Mouse (Mus musculus) gastrocnemius, adult 8-10 months (tissue): ENCODE data around the gene Fbxo46. TPM values are rescaled to one million over a fixed set of nuclear protein-coding genes. Genes with fewer than 3 reads are reported as not detected.
"Not testable (repeated sequence)": the region's sequence is repeated elsewhere in the genome, so short reads cannot be mapped to it uniquely, and the experiment has no call there.

Experiments used
- DNase-seq, 2 experiments: peaks; one replicate each; pipeline ENCODE4 v3.0.0; 2022; ENCODE audit warnings: low spot score in 2 of 2
- total RNA-seq, 4 experiments: library from RNA; stranded (reverse); gene quantifications; 2 replicates each; pipeline ENCODE4 v1.2.4; 2022

Gene Fbxo46
- total RNA-seq, 4 experiments from 2014 or later: 2.2 to 2.9 (median 2.3) TPM

- peak; percentile 97 to 99 for DNase-seq
Measured at GRCm38 (mm10) chr7:19131324-19131848, 11.7 kb downstream of the Fbxo46 start.

GRCm38 (mm10) chr7:19136168-19136567 lies 16.5 kb downstream of the Fbxo46 start:
- no peak for DNase-seq

GRCm38 (mm10) chr7:19136673-19137334 lies 17.1 kb downstream of the Fbxo46 start:
- no peak for DNase-seq

DNA sequence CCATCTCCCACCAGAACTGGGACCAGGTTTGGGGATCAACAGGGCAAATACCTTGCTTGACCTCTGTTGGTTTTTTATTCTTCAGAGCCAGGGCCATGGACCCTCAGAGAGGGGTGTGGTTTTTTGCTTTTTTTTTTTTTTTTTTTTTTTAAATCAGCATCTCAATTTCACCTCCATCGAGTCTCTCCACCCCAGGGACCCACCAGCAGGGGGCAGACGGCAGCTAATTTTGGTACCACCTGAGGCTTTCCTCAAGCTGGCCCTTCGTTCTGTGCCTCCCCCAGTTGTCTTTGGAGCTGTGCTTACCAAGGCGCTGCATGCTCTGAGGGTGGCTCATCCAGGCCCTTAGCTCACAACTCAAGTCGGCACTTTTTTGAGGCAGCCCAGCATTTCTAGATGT lies 17.7 kb downstream of the Fbxo46 start:
- DNase-seq: peak in 1 of 2 experiments; percentile 40

DNA sequence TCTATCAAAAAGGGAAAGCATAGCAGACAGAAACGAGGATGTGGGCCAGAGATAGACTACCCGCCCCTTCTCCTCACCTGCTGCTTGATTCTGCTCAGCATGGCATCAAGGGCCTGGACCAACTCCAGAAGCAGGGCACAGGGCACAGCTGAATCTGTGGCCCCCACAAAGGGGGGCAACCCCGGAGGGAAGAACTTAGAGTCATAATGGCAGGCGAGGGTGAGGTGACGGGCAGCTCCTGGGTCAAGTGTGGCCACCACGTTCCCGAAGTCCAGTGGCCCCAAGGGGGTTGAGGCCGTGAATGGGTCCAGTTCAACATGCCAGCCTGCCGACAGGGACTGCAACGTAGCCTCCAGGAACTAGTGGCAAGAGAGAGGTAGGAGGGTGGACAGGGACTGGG lies 27.1 kb downstream of the Fbxo46 start:
- no peak for DNase-seq

DNA sequence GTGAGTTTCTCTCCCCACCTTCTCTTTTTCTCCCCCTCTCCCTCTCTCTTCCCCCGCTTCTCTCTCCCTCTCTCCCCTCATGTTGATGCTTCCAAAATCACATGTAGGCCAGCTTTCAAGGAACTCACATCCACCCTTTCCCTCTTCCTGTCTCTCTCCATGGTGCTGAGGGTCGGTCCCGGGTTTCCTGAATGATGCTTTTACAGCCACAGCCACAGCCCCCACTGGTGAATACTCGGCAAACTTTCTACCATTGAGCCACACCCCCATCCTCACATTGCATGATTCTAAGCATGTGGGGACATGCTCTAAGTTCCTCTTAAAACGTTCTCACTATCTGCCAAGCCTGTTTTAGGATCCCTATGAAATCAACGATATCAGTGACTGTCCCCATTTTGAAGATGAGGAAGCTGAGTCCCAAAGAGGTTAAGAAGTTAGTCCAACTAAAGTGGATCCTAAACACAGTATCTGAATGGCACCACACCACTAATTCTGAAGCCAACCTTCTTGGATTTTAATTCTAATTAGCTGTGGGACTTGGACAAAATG lies 27.9 kb downstream of the Fbxo46 start:
- DNase-seq: no peak

- no peak for DNase-seq
Measured at GRCm38 (mm10) chr7:19148180-19148874, 28.7 kb downstream of the Fbxo46 start.

- peak; percentile 96 to 98 for DNase-seq
Measured at GRCm38 (mm10) chr7:19148875-19149541, 29.3 kb downstream of the Fbxo46 start, which contains the start of gene Qpctl. Gene Qpctl (minus strand): TSS chr7:19149291.

DNA sequence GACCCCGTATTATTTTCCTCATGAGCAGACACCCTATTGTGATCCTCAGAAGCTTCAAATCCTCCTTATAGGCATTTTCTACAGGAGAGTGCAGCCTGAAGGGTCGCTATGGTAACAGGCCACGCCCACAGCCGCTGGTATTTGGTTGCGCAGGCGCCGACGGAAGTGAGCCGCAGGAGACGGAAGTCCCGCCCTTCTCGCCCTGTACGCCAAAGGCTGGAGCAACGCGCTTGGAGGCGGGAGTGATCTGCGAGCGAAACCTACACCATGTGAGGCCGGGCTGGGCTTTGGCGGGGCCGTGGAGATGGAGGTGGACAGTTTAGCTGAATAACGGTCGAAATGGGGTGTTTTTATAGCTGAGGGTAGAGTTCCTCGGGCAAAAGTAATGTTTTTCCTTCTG lies 30.0 kb downstream of the Fbxo46 start, which contains the start of gene Snrpd2:
TSS of gene Snrpd2 (plus strand) at position 97 of the 400 bp plus-strand sequence.
- DNase-seq: peak; percentile 90 to 95

DNA sequence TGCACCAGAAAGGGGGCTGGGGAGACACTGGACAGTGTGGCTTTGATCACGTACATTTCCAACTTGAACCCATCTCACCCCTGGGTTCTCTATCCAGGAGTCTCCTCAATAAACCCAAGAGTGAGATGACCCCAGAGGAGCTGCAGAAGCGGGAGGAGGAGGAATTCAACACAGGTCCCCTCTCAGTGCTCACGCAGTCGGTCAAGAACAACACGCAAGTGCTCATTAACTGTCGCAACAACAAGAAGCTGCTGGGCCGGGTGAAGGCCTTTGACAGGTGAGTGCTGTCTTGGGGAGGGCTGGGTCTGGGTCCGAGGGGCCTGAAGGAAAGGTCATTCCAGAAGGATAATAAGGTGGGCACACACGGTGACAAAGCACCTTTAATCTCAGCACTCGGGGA lies 31.5 kb downstream of the Fbxo46 start:
- DNase-seq: not testable (repeated sequence)

DNA sequence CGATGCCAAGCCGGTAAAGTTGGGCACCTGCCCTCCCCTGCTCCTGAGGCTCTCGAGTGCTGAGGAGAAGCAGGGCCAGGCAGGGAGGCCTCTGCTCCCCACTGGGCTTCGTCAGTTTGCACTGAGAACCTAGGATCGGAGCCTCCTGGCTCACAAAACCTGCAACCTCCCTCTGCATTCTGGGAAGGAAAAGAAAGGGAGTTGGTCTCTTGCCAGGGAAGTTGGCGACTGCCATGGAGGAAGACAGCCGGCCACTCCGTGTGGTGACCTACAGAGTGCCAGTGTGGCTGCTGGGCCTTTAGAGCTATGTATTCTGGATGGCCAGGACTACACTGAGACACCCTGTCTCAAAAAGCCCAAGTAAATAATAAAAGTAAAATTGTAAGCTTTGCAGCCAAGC lies 35.1 kb downstream of the Fbxo46 start:
- DNase-seq: no peak

DNA sequence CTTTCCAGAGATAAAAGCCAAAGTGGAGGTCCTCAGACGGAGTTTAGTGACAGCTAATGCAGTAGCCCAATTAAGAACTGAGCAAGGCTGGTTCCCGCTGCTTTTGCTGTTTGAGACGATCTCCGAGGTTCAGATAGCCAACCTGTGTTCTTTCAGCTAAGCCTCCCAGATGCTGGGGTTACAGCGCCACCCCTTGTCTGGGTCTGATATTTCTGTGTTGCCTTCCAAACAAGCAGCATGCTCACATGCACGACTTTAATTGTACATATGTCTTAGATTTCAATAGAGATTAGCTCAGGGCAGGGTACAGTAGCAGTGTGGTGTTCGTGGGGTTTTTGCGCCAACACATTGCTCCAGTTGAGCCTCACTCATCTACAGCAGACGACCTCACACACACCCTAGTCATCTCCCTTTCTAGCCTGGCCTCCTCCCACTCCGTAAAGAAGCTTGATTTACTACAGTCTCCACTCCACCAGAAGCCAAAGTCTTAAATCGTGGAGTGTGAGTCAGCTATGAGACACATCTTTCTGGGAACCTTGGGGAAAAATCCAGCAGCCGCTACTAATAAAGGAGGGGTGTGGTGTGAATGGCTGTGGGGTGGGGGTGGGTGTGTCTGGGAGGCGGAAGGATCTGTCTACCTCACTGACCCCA lies 36.3 kb downstream of the Fbxo46 start:
- DNase-seq: no peak

GRCm38 (mm10) chr7:19157160-19157800 lies 37.6 kb downstream of the Fbxo46 start:
- DNase-seq: peak; percentile 83 to 87

DNA sequence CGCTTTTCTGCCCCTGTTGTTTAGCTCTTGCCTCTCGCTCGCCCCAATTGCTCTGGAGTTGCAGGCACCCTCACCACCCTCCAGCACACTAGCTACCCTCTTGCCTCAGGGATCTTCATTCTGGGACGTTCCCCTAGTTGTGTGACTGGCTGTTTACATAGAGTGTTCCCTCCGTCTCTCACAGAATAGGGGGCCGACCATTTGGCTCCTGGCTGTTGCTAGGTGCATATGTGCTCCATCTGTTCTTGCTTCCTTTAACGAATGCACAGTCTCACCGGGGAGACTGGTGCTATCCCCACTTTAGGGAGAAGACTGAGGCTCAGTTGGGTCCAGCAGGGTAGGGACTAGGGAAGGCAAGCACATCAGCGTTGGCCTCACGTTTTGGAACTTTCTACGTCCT lies 38.9 kb downstream of the Fbxo46 start:
- DNase-seq: no peak

- DNase-seq: no peak
Measured at GRCm38 (mm10) chr7:19159411-19159810, 39.8 kb downstream of the Fbxo46 start.

GRCm38 (mm10) chr7:19160115-19160514 lies 40.5 kb downstream of the Fbxo46 start:
- DNase-seq: no peak

DNA sequence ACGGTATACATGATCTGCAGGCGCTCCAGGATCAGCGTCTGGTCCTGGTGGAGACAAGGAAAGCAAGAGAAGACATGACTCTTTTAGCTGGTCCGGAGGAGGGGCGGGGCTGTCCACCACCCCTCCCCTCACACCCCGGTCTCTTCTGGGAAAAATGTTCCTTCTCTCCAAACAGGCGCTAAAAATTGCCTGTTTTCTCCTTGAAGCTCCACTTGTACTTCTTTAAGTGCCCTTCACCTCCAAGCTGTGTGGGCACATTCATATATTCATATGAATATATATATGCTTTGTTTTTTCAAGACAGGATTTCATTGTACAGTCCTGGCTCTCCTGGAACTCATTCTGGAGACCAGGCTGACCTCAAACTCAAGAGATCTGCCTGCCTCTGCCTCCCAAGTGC lies 43.3 kb downstream of the Fbxo46 start:
- no peak for DNase-seq

- no peak for DNase-seq
Measured at GRCm38 (mm10) chr7:19163752-19164151, 44.1 kb downstream of the Fbxo46 start.

DNA sequence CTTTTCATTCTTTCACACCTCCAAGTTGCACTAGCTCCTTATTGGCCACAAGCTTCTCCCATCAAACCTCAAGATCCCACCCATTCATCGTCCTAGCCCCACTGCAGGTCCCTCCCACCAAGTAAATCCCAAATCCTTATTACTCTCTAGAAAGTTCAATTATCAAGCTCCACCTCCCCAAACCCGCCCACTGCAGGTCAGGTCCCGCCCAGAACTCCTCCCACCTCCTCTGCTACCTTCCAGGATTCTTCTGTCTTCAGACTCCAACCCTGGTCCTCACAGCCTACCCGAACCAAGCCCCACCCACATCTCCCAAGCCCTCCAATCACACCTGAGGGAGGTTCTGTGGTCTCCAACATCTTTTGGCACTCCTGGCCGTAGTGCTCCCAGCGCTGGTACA lies 44.5 kb downstream of the Fbxo46 start:
- no peak for DNase-seq

- DNase-seq: no peak
Measured at GRCm38 (mm10) chr7:19164978-19165377, 45.3 kb downstream of the Fbxo46 start.
